Mouse (Mus musculus) testis, adult 2 months (tissue): Measurements from ENCODE around the gene Phlpp1.

Experiments used
- CTCF ChIP-seq: fragments of 200-500 bp; IDR thresholded peaks from 2 replicates; pipeline ENCODE4 v1.5.1; 2012; ENCODE audit warnings: low read depth, mild to moderate bottlenecking, inconsistent platforms, low read length, moderate library complexity; ENCODE audit not compliant: control insufficient read depth, insufficient read depth, insufficient replicate concordance
- POLR2A ChIP-seq: fragments of 200-500 bp; IDR thresholded peaks from 2 replicates; pipeline ENCODE4 v1.6.1; 2012; ENCODE audit warnings: low read depth, mild to moderate bottlenecking, inconsistent platforms, low read length, moderate library complexity; ENCODE audit not compliant: control insufficient read depth

DNA sequence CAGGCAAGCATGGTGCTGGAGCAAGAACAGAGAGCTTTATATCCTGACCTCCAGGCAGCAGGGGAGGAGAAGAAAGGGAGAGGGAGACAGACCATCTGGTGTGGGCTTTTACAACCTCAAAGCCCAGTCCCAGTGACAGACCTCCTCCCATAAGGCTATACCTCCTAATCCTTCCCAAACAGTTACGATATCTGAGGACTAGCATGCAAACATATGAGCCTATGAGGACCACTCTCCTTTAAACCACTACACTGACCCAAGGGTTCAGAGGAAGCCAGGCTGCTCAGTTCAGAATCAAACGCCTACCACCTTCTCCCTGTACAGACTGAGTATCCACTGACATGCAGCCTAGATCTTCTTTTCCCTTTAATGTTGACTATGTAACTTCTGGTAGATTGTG lies 239.3 kb downstream of the Phlpp1 start:
- TF ChIP-seq CTCF (no peak), POLR2A (no peak)
